Mouse (Mus musculus) heart, adult 2 months (tissue): Measurements from ENCODE around the gene Tep1. TPM values are rescaled to one million over a fixed set of nuclear protein-coding genes. Genes with fewer than 3 reads are reported as not detected.
"Not testable (repeated sequence)": the region's sequence is repeated elsewhere in the genome, so short reads cannot be mapped to it uniquely, and the experiment has no call there.

ENCODE experiments used
- DNase-seq, 2 experiments: peaks; one replicate each; pipeline ENCODE4 v3.0.0; 2021
- H3K27ac ChIP-seq: fragments of 200-600 bp; 2 replicates; pipeline ENCODE4 v1.8.1; 2022
- H3K27me3 ChIP-seq: fragments of 200-500 bp; 2 replicates; pipeline ENCODE4 v1.6.1; 2012; ENCODE audit warnings: mild to moderate bottlenecking, low read length, inconsistent platforms, mixed read lengths; ENCODE audit not compliant: control insufficient read depth, insufficient read depth
- H3K36me3 ChIP-seq: fragments of 200-500 bp; 2 replicates; pipeline ENCODE4 v1.6.1; 2012; ENCODE audit warnings: low read length, inconsistent platforms; ENCODE audit not compliant: control insufficient read depth, insufficient read depth
- H3K4me1 ChIP-seq: fragments of 200-500 bp; 2 replicates; pipeline ENCODE4 v1.6.1; 2011; ENCODE audit warnings: low read length; ENCODE audit not compliant: control insufficient read depth, insufficient read depth
- H3K4me3 ChIP-seq: fragments of 200-600 bp; 2 replicates; pipeline ENCODE4 v1.8.1; 2022
- H3K79me2 ChIP-seq: fragments of 200-500 bp; replicated peaks from 2 replicates; pipeline ENCODE4 v1.6.1; 2012; ENCODE audit warnings: mild to moderate bottlenecking, inconsistent platforms, low read length, moderate library complexity, mixed read lengths; ENCODE audit not compliant: control insufficient read depth, insufficient read depth
- H3K9ac ChIP-seq: fragments of 200-500 bp; 2 replicates; pipeline ENCODE4 v1.6.1; 2012; ENCODE audit warnings: low read depth, mild to moderate bottlenecking, control low read depth, inconsistent platforms, low read length, mixed read lengths
- CTCF ChIP-seq: fragments of 200-600 bp; IDR thresholded peaks from 2 replicates; pipeline ENCODE4 v1.8.1; 2022; ENCODE audit warnings: antibody characterized with exemption, mild to moderate bottlenecking, moderate library complexity
- EP300 ChIP-seq: fragments of 200-500 bp; IDR thresholded peaks from 2 replicates; pipeline ENCODE4 v1.6.1; 2011; ENCODE audit warnings: low read depth, low read length, control low read depth; ENCODE audit not compliant: insufficient read depth
- POLR2A ChIP-seq: fragments of 200-500 bp; IDR thresholded peaks from 2 replicates; pipeline ENCODE4 v1.6.1; 2011; ENCODE audit warnings: mild to moderate bottlenecking, low read depth, low read length, control low read depth; ENCODE audit not compliant: insufficient read depth
- WGBS: fragments of 180-500 bp; shearing (Covaris S2); methylation state at CpG from one replicate; pipeline ENCODE4 v1.1.7; 2018; 5-methylcytosine and 5-hydroxymethylcytosine counted together
- intact Hi-C: fragments of 180-260 bp; cut with DNase I; formaldehyde crosslinking; loops from one replicate; pipeline ENCODE4 v1.15.1; 2025
- polyA plus RNA-seq: library from polyadenylated mRNA; depleted of rRNA; stranded (reverse); fragments of >200 nt; gene quantifications from 2 replicates; pipeline ENCODE4 v1.2.3, GENCODE M21; 2012
- total RNA-seq, 2 experiments: library from RNA; stranded (reverse); gene quantifications; 2 replicates each; pipeline ENCODE4 v1.2.3; 2021

Tep1 gene
- total and polyA plus RNA-seq, 3 experiments: 10.1 to 12.2 (median 11.9) TPM

DNA sequence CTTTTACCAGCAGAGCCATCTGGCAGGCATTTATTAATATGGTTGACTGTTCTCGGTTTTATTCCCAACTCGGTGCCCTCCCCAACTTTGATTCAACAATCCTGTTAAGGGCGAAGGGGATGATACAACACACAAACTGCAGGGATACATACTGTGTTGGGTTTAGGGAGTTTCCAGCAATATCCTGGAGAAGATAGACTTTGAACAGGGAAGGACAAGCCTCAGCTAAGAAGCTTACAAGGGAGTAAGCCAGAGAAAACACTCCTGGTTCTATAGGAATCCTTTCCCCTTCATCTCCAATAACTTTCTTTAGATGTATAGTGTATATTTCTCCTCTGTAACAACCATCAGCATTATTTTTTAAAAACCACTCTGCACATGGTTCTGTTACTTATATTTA lies 4.8 kb upstream of the Tep1 start:
- TF ChIP-seq EP300: no peak
- H3K4me3 ChIP-seq: no peak overlapping the region
- no peak overlapping the region for H3K9ac ChIP-seq
- intact Hi-C loops: no loop called here
- no peak overlapping the region for H3K27ac ChIP-seq
- H3K27me3 ChIP-seq: no peaks in the 10 kb centered on the region
- H3K4me1 ChIP-seq: peaks cover 2% of the 10 kb centered on the region
- 90% methylated on average over 3 of the region's 3 CpGs for WGBS
- H3K36me3 ChIP-seq: no peaks in the 10 kb centered on the region
- H3K79me2 ChIP-seq: no peaks in the 10 kb centered on the region
- no peak for DNase-seq

DNA sequence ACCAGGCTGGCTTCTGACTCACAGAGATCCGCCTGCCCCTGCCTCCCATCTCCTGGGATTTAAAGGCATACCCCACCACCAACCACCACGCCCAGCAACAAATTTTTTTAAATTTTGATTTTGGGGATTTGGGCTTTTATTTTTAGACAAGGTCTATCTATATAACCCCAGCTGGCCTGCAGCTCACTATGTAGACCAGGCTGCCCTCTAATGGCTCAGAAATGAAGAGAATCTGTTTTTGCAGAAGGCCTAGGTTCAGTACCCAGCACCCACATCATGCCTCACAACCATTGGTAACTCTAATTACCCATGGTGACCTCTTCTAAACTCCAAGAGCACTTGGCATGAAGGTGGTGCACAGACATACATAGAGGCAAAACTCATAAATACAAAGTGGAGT lies 924 bp upstream of the Tep1 start:
- intact Hi-C loops: loop anchor here (1.0 kb wide), 1 partner anchor 212 kb away; no protein-coding TSS in a partner anchor

GRCm38 (mm10) chr14:50870805-50871143 lies 414 bp upstream of the Tep1 start:
- WGBS: 32% methylated on average over 5 of the region's 5 CpGs
- H3K36me3 ChIP-seq: no peaks in the 10 kb centered on the region; the same call in 1 of the 2 replicates
- peaks cover 2% of the 10 kb centered on the region for H3K4me1 ChIP-seq
- peak overlapping the region; percentile 80 for H3K27ac ChIP-seq
- peak overlapping the region; percentile 66 for H3K4me3 ChIP-seq
- no peaks in the 10 kb centered on the region for H3K79me2 ChIP-seq
- peak in 1 of 2 experiments; percentile 39 for DNase-seq
- H3K9ac ChIP-seq: peak overlapping the region; percentile 82
- TF ChIP-seq POLR2A (no peak), CTCF (no peak)
- H3K27me3 ChIP-seq: no peaks in the 10 kb centered on the region
- intact Hi-C loops: loop anchor here (1.0 kb wide), 1 partner anchor 213 kb away; no protein-coding TSS in a partner anchor

More for the DNA sequence above, 924 bp upstream of the Tep1 start:
- Histone ChIP-seq H3K4me1 (peaks cover 2% of the 10 kb centered on the region), H3K27me3 (no peaks in the 10 kb centered on the region), H3K9ac (no peak overlapping the region), H3K27ac (no peak overlapping the region), H3K79me2 (no peaks in the 10 kb centered on the region), H3K4me3 (no peak overlapping the region), H3K36me3 (no peaks in the 10 kb centered on the region; the same call in 1 of the 2 replicates)
- DNase-seq: no peak
- TF ChIP-seq EP300: no peak
- no peak for TF ChIP-seq POLR2A
- no peak for TF ChIP-seq CTCF
- WGBS: 96% methylated on average over 2 of the region's 2 CpGs

DNA sequence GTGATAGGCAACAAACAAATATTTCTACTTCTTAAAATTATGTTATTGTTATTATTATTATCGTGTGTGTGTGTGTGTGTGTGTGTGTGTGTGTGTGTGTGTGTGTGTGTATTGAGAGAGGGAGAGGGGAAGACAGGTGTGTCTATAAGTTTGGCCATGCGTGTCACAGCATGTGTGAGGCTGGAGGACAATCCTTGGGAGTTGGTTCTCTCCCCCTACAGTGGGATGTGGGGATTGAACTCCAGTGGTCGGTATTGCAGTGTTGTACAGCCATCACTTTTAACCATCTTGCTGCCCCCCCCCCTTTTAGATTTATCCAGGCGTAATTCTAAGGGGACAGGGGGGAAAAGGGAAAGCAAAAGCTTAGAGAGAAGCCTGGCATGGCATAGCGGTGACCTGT lies 1.7 kb downstream of the Tep1 start:
- no peaks in the 10 kb centered on the region for H3K27me3 ChIP-seq
- DNase-seq: no peak
- no peaks in the 10 kb centered on the region for H3K79me2 ChIP-seq
- no peak overlapping the region for H3K9ac ChIP-seq
- peaks cover 2% of the 10 kb centered on the region for H3K4me1 ChIP-seq
- H3K4me3 ChIP-seq: no peak overlapping the region
- no peaks in the 10 kb centered on the region; the same call in 1 of the 2 replicates for H3K36me3 ChIP-seq
- H3K27ac ChIP-seq: no peak overlapping the region
- no peak for TF ChIP-seq POLR2A
- no peak for TF ChIP-seq EP300
- TF ChIP-seq CTCF: no peak
- WGBS: 91% methylated on average over 4 of the region's 5 CpGs
- intact Hi-C loops: loop anchor here (5.0 kb wide), 1 partner anchor 61 kb away; the partner anchor contains the start of genes Ccnb1ip1 and Parp2

DNA sequence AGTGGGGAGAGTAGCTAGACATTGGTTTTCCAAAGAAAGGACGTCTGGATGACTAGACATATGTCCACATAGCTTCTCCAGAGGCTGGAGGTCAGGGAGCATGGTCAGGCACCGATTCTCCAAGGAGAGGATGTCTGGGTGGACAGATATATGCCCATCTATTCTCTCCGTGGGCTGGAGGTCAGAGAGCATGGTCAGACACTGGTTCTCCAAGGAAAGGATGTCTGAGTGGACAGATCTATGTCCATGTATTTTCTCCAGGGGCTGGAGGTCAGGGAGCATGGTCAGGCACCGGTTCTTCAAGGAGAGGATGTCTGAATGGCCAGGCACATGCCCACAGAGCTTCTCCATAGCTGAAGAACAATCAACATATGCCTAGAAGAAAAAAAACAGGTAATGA lies 2.1 kb downstream of the Tep1 start:
- Histone ChIP-seq H3K4me1 (peaks cover 2% of the 10 kb centered on the region), H3K27ac (no peak overlapping the region), H3K4me3 (no peak overlapping the region), H3K9ac (no peak overlapping the region), H3K79me2 (no peaks in the 10 kb centered on the region), H3K36me3 (no peaks in the 10 kb centered on the region; the same call in 1 of the 2 replicates), H3K27me3 (no peaks in the 10 kb centered on the region)
- WGBS: 75% methylated on average over 4 of the region's 4 CpGs
- intact Hi-C loops: loop anchor here (5.0 kb wide), 1 partner anchor 61 kb away; the partner anchor contains the start of genes Ccnb1ip1 and Parp2
- TF ChIP-seq EP300: no peak
- TF ChIP-seq CTCF: no peak
- no peak for TF ChIP-seq POLR2A
- DNase-seq: no peak

- Histone ChIP-seq H3K27ac (no peak overlapping the region), H3K27me3 (no peaks in the 10 kb centered on the region), H3K9ac (no peak overlapping the region), H3K4me3 (no peak overlapping the region), H3K4me1 (peaks cover 2% of the 10 kb centered on the region), H3K36me3 (no peaks in the 10 kb centered on the region; the same call in 1 of the 2 replicates), H3K79me2 (no peaks in the 10 kb centered on the region)
- 94% methylated on average over 3 of the region's 3 CpGs for WGBS
- DNase-seq: no peak
- intact Hi-C loops: loop anchor here (5.0 kb wide), 1 partner anchor 60 kb away; the partner anchor contains the start of genes Ccnb1ip1 and Parp2
- TF ChIP-seq CTCF: no peak
- TF ChIP-seq POLR2A: no peak
- no peak for TF ChIP-seq EP300
Observed at GRCm38 (mm10) chr14:50866966-50867365, 3.4 kb downstream of the Tep1 start.

- intact Hi-C loops: loop anchor here (5.0 kb wide), 1 partner anchor 58 kb away; the partner anchor contains the start of genes Ccnb1ip1 and Parp2
- H3K27ac ChIP-seq, DNase-seq, H3K27me3 ChIP-seq, H3K4me3 ChIP-seq, H3K4me1 ChIP-seq, H3K79me2 ChIP-seq, H3K9ac ChIP-seq, H3K36me3 ChIP-seq: not testable (repeated sequence)
Observed at GRCm38 (mm10) chr14:50865005-50865404, 5.4 kb downstream of the Tep1 start.
